Mouse (Mus musculus): Measurements from ENCODE around the gene Plod2. TPM values are rescaled to one million over a fixed set of nuclear protein-coding genes. Genes with fewer than 3 reads are reported as not detected.

The Plod2 gene
- total RNA-seq, 2 experiments from 2014 or later: 7.1 to 9.3 TPM

DNA sequence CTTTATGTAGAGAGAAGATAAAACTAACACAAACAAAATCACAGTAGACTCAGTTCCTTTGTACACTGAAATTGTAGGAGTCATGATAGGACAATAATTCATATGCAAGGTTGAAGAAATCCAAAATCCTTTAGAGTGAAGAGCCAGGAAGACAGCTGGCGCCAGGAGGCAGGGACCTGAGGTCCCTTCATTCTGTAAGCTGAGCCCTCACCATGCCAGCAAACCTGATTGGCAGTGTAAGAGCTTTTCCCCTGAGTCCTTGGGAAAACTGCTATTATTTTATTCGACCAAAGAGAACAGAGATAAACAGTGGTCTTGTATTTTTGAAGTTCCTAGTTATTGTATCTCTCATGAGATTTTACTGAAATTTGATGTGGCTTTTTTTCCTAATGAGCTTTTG is 9.0 kb downstream of the Plod2 start:
- intact Hi-C loops (cut with DNase I): no loop called here
- DNase-seq (ENCODE audit: low spot score in 2 of 2): no peak

DNA sequence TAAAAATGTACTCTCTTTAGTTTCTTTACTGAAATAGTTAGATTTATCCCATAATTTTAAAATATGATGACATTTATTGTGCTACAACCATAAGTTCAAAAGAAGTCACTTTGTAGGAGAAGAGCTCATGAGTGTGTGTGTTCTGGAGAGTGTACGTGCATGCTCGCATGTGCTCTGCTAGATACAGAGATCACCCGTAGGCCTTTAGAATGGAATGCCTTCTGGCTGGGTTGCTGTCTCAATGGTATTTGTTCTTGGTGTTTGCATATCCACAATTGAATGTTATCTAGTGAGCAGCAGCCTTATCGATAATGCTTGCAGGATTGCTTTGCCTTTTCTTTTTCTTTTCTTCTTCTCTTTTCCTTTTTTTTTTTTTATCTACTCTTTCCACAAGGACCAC is 9.6 kb downstream of the Plod2 start:
- intact Hi-C loops (cut with DNase I): no loop called here
- no peak for DNase-seq (ENCODE audit: low spot score in 2 of 2)

GRCm38 (mm10) chr9:92552691-92553090 is 10.7 kb downstream of the Plod2 start:
- intact Hi-C loops (cut with DNase I): no loop called here
- DNase-seq (ENCODE audit: low spot score in 2 of 2): no peak

DNA sequence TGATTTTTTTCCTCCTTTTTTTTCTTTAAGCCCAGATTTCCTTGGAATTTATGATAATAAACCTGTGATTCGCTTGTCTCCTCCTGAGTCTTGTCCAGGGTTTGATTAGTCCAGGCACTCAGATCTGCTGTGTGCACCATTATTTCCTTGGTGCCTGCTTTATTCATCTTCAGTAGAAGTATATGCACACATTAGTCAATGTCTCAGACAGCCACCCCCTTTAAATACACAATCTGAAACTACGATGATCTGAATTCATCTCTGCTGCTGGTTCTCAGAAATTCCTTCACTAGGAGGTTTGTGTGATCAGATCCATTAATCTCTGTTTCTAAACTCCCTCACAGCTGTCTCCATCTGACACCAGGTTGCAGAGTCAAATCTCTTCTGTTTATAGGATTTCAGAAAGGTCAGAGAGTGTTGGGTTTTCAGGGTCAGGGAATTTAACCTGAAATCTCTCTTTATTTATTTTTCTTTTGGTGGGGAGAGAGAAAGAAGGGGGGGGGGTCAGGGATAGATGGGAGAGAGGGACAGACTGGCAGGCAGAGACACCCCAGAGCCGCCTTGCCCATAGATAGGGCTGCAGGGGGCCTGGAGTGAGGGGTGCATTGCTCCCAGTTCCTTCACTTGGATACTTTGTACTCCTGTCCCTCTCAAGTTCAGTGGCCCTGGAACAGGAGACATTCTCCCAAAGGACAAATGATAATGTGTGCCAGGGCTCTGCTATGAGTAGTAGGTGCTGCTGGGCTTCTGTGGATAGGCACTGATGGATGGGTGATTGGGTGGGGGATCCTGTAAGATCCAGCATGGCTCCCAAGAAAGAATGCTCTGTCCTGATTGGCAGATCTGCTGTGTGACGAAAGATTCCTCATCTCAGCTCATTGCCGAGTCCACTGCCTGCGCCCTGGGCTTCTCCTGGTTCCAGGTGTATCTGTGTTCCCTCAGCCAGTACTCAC is 13.3 kb downstream of the Plod2 start:
- intact Hi-C loops (cut with DNase I): no loop called here
- DNase-seq (ENCODE audit: low spot score in 2 of 2): no peak

- DNase-seq (ENCODE audit: low spot score in 2 of 2): no peak
- intact Hi-C loops (cut with DNase I): no loop called here
These were observed 17.7 kb downstream of the Plod2 start for GRCm38 (mm10) chr9:92559750-92560149.

DNA sequence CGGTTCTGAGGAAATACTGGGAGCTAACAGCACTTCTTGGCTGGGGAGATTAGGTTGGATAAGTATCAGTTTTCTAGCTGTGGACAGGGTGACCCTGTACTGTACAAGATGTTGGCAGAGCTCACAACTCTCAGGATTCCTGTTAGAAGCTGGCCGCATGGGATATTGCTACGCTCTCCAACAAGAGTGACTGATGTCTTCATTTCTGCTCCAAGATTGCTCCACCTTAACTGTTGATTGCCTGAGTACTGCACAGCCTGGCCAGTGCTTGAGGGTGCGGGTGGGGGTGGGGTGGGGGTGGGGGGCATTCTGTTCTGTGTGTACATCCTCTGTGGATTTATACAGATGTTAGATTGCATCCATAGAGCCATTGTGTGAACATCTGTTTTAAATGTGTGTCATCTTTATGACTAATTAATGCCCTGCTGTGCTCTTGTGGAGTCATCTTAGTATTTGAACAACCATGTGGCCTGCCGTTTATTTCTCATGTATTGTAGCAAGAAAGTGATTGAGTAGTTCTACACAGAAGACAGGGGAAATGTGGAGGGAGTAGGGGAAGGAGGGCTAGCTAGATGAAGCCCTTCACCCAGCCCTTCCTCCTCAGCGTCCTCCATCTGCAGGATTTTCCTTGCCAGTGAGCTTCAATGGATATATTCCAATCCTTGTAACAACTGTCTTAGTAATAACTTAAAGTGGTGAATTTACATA is 19.0 kb downstream of the Plod2 start:
- no peak for DNase-seq (ENCODE audit: low spot score in 2 of 2)
- intact Hi-C loops (cut with DNase I): no loop called here

DNA sequence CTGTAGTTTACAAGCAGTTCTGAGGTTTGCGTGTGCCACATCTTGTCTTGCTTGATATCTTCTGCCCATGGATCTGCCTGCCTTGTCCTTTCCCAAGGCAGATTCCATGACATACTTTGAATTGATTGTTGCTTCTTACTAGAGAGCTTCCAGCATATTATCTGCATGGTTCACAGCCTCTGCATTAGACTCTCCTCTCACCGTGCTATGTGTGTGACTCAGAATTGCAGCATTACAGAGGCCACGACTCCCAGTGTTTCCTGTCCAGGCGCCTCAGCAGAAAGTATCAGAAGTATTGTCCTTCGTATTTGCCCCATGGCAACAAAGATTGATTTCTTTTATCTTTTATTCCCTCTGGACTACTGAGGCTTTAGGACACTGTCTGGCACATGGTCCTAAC is 20.4 kb downstream of the Plod2 start:
- intact Hi-C loops (cut with DNase I): no loop called here

DNA sequence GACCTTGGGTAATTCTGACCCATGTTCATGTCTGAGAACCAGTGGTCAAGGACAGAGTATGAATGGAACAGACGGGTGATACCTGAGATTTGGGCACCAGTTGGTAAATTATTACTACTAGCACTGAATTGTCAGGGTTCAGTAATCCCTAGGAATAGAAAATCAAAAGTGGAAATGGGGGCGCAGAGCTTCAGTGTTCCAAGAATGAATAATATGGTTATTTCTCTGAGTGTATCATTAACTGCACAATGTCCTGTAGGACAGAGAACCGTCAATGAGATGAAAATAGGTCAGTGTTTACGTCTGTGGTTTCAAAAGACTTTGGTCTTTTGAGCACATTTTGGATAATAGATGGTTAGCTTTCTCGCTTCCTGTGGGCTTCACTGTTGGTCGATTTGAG is 21.3 kb downstream of the Plod2 start:
- no peak for DNase-seq (ENCODE audit: low spot score in 2 of 2)
- intact Hi-C loops (cut with DNase I): no loop called here

More for the DNA sequence above, 20.4 kb downstream of the Plod2 start:
- no peak for DNase-seq (ENCODE audit: low spot score in 2 of 2)

GRCm38 (mm10) chr9:92564391-92564790 is 22.4 kb downstream of the Plod2 start:
- intact Hi-C loops (cut with DNase I): no loop called here
- DNase-seq (ENCODE audit: low spot score in 2 of 2): no peak

GRCm38 (mm10) chr9:92566234-92566633 is 24.2 kb downstream of the Plod2 start:
- intact Hi-C loops (cut with DNase I): no loop called here
- no peak for DNase-seq (ENCODE audit: low spot score in 2 of 2)

- no peak for DNase-seq (ENCODE audit: low spot score in 2 of 2)
- intact Hi-C loops (cut with DNase I): no loop called here
These were observed 25.5 kb downstream of the Plod2 start for GRCm38 (mm10) chr9:92567474-92567873.

GRCm38 (mm10) chr9:92568798-92569197 is 26.8 kb downstream of the Plod2 start:
- no peak for DNase-seq (ENCODE audit: low spot score in 2 of 2)
- intact Hi-C loops (cut with DNase I): no loop called here

DNA sequence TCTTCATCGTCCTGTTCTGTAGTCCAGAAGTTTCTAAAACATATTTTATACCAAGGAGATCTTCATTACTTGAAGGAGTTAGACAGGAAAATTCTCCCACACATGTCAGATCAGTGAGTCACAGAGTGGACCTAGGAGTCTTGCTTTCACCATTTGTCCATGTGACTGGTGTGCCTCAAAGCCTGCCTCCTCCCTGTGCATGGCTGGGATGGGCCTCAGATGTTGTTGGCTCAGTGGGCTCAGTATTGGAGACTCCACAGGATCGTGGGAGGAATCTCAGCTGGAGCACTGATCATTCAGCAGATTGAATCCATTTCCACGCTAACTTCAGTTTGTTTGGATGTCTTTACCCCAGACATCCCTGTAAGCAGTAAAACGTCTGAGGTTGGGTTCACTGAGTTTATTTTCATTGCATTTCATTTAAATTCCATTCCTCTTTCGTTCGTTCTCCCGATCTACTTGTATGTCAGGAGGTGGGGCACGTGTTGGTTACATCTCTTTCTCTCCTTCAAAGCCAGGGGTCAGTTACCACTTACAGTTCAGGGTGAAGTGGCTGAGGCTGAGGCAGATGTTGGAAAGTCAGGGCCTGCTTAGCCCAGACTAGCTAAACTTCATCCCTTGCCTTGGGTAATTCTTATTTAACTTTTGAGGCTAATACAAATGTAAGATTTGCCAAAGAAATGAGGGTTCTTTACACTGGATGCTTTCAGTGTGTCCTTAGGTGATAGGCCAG is 30.5 kb downstream of the Plod2 start:
- DNase-seq (ENCODE audit: low spot score in 2 of 2): no peak
- intact Hi-C loops (cut with DNase I): no loop called here

DNA sequence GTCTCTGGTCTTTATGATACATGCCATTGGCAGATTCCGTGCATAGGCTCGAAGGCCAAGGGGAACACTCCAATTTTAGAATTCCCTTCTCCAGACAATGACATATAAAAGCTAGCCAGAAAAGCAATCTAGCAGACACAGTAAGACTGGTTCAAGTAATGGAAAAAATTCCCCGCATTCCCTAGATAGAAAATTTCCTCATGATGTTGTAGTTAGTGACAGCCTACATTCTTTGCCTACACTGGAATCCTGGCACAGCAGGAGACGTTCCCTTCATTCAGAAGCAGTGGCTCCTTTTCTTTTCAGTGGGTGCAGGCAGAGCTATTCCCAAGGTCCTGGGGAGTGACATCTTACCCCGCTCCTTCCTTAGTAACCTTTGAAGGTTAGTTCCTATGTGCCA is 41.9 kb downstream of the Plod2 start:
- DNase-seq (ENCODE audit: low spot score in 2 of 2): no peak
- intact Hi-C loops (cut with DNase I): no loop called here

DNA sequence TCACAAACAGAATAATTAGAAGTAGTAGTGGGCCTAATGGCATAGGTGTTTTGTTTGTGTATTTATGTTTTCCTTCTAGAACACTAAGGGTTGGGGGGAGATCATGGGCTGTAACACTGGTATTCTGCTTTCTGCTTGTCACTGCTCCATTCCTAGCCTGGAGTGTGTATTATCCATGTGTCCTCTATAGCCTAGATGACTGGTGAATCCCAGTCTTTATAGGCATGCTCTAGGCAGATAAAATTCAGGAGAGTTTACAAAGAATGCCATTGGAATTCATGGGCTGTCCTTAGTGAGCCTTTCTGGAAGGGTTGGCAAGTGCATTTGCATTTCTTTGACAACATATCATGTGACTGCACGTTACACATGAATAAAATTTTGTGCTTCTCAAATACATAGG is 44.0 kb downstream of the Plod2 start:
- intact Hi-C loops (cut with DNase I): no loop called here
- no peak for DNase-seq (ENCODE audit: low spot score in 2 of 2)

- DNase-seq (ENCODE audit: low spot score in 2 of 2): no peak
- intact Hi-C loops (cut with DNase I): no loop called here
These were observed 45.4 kb downstream of the Plod2 start for GRCm38 (mm10) chr9:92587391-92587790.

DNA sequence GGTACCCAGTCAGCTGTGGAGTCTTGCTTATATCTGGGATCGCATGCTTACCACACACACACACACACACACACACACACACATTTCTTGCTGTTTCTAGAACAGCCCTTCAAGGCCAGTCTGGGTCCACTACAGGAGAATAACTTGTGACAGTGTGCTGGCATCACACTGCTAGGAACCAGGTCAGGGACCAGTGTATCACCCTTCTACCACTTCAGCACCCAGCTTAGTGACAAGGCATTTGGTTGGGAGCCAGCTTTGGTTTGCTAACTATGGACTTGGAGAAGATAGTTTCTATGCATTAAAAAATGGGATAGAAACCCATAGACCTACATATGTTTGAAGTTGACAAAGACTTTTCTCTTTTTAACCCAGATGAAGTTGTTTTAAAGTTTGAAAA is 46.2 kb downstream of the Plod2 start:
- intact Hi-C loops (cut with DNase I): no loop called here
- DNase-seq (ENCODE audit: low spot score in 2 of 2): no peak

DNA sequence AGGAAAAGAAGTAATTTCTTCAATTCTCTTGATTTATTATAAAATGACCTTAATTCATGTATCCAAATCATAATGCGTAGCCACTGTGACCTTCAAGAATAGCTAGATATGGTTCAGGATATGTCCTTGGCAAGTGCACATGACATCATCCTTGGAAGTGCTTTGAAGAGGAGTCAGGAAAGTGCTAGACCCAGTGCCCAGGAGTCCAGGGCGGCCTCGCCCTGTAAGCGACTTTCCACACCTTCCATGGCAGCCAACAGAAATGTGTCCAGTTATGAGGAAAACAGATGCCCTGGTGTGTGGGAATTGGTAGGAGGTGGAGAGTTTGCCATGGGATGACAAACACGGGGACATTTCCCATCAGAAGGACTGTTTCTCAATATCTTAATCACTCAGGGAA is 47.0 kb downstream of the Plod2 start:
- intact Hi-C loops (cut with DNase I): no loop called here
- no peak for DNase-seq (ENCODE audit: low spot score in 2 of 2)

GRCm38 (mm10) chr9:92591482-92591881 is 49.5 kb downstream of the Plod2 start:
- intact Hi-C loops (cut with DNase I): no loop called here
- DNase-seq (ENCODE audit: low spot score in 2 of 2): no peak

DNA sequence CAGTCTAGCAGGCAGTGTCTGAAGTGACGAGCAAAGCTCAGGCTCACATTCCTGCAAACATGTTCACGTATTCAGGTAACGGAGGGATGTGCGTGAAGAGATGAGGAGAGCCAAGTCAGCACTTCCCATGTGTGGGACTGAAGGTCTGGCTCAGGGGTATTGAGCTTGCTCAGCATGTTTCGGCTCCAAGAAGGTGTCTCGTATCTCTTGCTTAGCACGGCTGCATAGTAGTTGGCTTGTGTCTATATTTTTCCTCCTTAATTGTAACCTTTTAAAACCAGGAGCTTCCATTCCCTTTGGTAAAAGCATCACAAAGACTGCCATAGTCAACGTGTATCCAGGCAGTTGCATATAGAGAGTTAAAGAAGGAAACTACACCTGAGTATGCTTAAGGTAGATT is 50.7 kb downstream of the Plod2 start:
- no peak for DNase-seq (ENCODE audit: low spot score in 2 of 2)
- intact Hi-C loops (cut with DNase I): no loop called here
